Comparison of ENCODE assay signal across 7 mouse cellular contexts in genomic region chr4:119903328-119903727, GRCm38 (mm10).
DNase-seq lines count a peak whose midpoint lies in the region; ATAC-seq and TF ChIP-seq lines count a peak whose summit lies in the region.

No protein-coding gene starts in this region.

- no peak overlapping the region for H3K9ac ChIP-seq in kidney, postnatal 0 days (ENCODE audit: low read depth, low read length)
- no peak overlapping the region for H3K9ac ChIP-seq in CH12.LX (ENCODE audit: insufficient read depth, low read depth)
- H3K9ac ChIP-seq in lung, embryonic 16.5 days (ENCODE audit: low read length) = no peak overlapping the region
- H3K9ac ChIP-seq in hindbrain, embryonic 11.5 days (ENCODE audit: low read depth, low read length) = no peak overlapping the region

- H3K36me3 ChIP-seq in kidney, postnatal 0 days (ENCODE audit: insufficient read depth, low read length) = no peaks in the 10 kb centered on the region
- no peaks in the 10 kb centered on the region for H3K36me3 ChIP-seq in CH12.LX (replicated peaks in 1 of 2; ENCODE audit: control insufficient read depth in 1 of 2, insufficient read depth in 1 of 2, low read length in 1 of 2)
- no peaks in the 10 kb centered on the region for H3K36me3 ChIP-seq in lung, embryonic 16.5 days (ENCODE audit: control insufficient read depth, insufficient read depth, low read length)
- H3K36me3 ChIP-seq in embryonic facial prominence, embryonic 10.5 days (replicated peaks) = no peaks in the 10 kb centered on the region
- no peaks in the 10 kb centered on the region for H3K36me3 ChIP-seq in hindbrain, embryonic 11.5 days (ENCODE audit: control insufficient read depth, insufficient read depth, low read length)

- H3K4me3 ChIP-seq in kidney, postnatal 0 days (replicated peaks; ENCODE audit: low read depth, low read length) = no peak overlapping the region
- no peak overlapping the region for H3K4me3 ChIP-seq in CH12.LX (replicated peaks in 1 of 3; ENCODE audit: low read depth in 2 of 3, low read length in 2 of 3, poor library complexity in 1 of 3)
- no peak overlapping the region for H3K4me3 ChIP-seq in lung, embryonic 16.5 days (ENCODE audit: low read length)
- H3K4me3 ChIP-seq in embryonic facial prominence, embryonic 10.5 days = no peak overlapping the region
- H3K4me3 ChIP-seq in hindbrain, embryonic 11.5 days (ENCODE audit: low read depth, low read length) = no peak overlapping the region

- H3K9me3 ChIP-seq in kidney, postnatal 0 days (replicated peaks; ENCODE audit: low read length) = no peaks in the 10 kb centered on the region
- no peaks in the 10 kb centered on the region for H3K9me3 ChIP-seq in CH12.LX (replicated peaks; ENCODE audit: low read length)
- no peaks in the 10 kb centered on the region for H3K9me3 ChIP-seq in lung, embryonic 16.5 days (ENCODE audit: control insufficient read depth, low read length)
- H3K9me3 ChIP-seq in embryonic facial prominence, embryonic 10.5 days = no peaks in the 10 kb centered on the region
- no peaks in the 10 kb centered on the region for H3K9me3 ChIP-seq in hindbrain, embryonic 11.5 days (ENCODE audit: control insufficient read depth, low read length)

- H3K4me2 ChIP-seq in kidney, postnatal 0 days (ENCODE audit: low read length) = no peak overlapping the region
- no peak overlapping the region for H3K4me2 ChIP-seq in CH12.LX (ENCODE audit: insufficient read depth, low read depth, poor library complexity, severe bottlenecking)
- H3K4me2 ChIP-seq in lung, embryonic 16.5 days (ENCODE audit: low read depth, low read length) = no peak overlapping the region
- H3K4me2 ChIP-seq in hindbrain, embryonic 11.5 days (replicated peaks; ENCODE audit: low read depth, low read length) = no peak overlapping the region

- TF ChIP-seq POLR2A in CH12.LX (IDR thresholded peaks at IDR 0.05; ENCODE audit: low read depth, low read length) = no peak

- no peak overlapping the region for H3K27ac ChIP-seq in kidney, postnatal 0 days
- no peak overlapping the region for H3K27ac ChIP-seq in CH12.LX (ENCODE audit: insufficient read depth, low read depth)
- no peak overlapping the region for H3K27ac ChIP-seq in lung, embryonic 16.5 days (ENCODE audit: low read length)
- H3K27ac ChIP-seq in embryonic facial prominence, embryonic 10.5 days (replicated peaks) = no peak overlapping the region
- H3K27ac ChIP-seq in hindbrain, embryonic 11.5 days (ENCODE audit: low read depth, low read length) = no peak overlapping the region

- TF ChIP-seq CTCF in kidney, postnatal 0 days (IDR thresholded peaks at IDR 0.05; ENCODE audit: low read depth) = peak; percentile 6; the same call in 1 of the 2 replicates
- TF ChIP-seq CTCF in CH12.LX (conservative IDR thresholded peaks at IDR 0.05 in 1 of 2, IDR thresholded peaks at IDR 0.05 in 1 of 2; ENCODE audit: low read depth in 2 of 2, low read length in 2 of 2) = peak in 1 of 2 experiments; percentile 28; a peak in 2 of 4 replicates

- dilution Hi-C loops in CH12.LX (cut with MboI; ENCODE audit: extremely low pct_ligation_motif_present, extremely low pct_unique_long_range_greater_than_20kb, low sequenced_read_pairs) = no loop called here

- in situ Hi-C loops in CH12.LX (cut with MboI; ENCODE audit: low pct_ligation_motif_present, low pct_unique_long_range_greater_than_20kb, low sequenced_read_pairs) = no loop called here

- no peak for ATAC-seq in kidney, postnatal 0 days (replicated peaks; ENCODE audit: low FRiP score, low read depth)
- ATAC-seq in lung, embryonic 16.5 days (ENCODE audit: low read depth) = 0 out of 2 replicates have a peak, but pooled peaks have one; percentile 23
- ATAC-seq in hindbrain, embryonic 11.5 days (ENCODE audit: low FRiP score) = no peak

- no peak for TF ChIP-seq EP300 in CH12.LX (IDR thresholded peaks at IDR 0.05; ENCODE audit: low read length)

- no peak; the same call in 1 of the 2 replicates for TF ChIP-seq RAD21 in CH12.LX (IDR thresholded peaks at IDR 0.05; ENCODE audit: low read depth, low read length)

- H3K79me2 ChIP-seq in CH12.LX (replicated peaks; ENCODE audit: control insufficient read depth, extremely low read depth, insufficient read depth, poor library complexity, severe bottlenecking) = no peaks in the 10 kb centered on the region

- H3K27me3 ChIP-seq in kidney, postnatal 0 days (ENCODE audit: insufficient read depth, low read length) = no peaks in the 10 kb centered on the region
- no peaks in the 10 kb centered on the region for H3K27me3 ChIP-seq in CH12.LX (replicated peaks)
- H3K27me3 ChIP-seq in lung, embryonic 16.5 days (ENCODE audit: control insufficient read depth, insufficient read depth, low read depth, low read length) = no peaks in the 10 kb centered on the region
- H3K27me3 ChIP-seq in embryonic facial prominence, embryonic 10.5 days (replicated peaks; ENCODE audit: low read depth, poor library complexity, severe bottlenecking) = no peaks in the 10 kb centered on the region
- H3K27me3 ChIP-seq in hindbrain, embryonic 11.5 days (ENCODE audit: control insufficient read depth, insufficient read depth, low read length) = no peaks in the 10 kb centered on the region

- DNase-seq in kidney, postnatal 0 days (ENCODE audit: low spot score) = no peak
- no peak for DNase-seq in kidney, adult 9 months
- DNase-seq in CH12.LX (ENCODE audit: extremely low read depth) = no peak
- peak; percentile 43 for DNase-seq in NIH3T3 (ENCODE audit: low read depth)
- no peak for DNase-seq in embryonic facial prominence, embryonic 10.5 days (ENCODE audit: low spot score)
- no peak for DNase-seq in hindbrain, embryonic 11.5 days (ENCODE audit: low spot score)

- H3K4me1 ChIP-seq in kidney, postnatal 0 days (replicated peaks; ENCODE audit: insufficient read depth, low read length) = no peaks in the 10 kb centered on the region
- H3K4me1 ChIP-seq in CH12.LX (ENCODE audit: control insufficient read depth in 1 of 2, insufficient read depth in 2 of 2) = peaks cover 7 to 8% of the 10 kb centered on the region in 2 experiments
- peaks cover 12% of the 10 kb centered on the region for H3K4me1 ChIP-seq in lung, embryonic 16.5 days (replicated peaks; ENCODE audit: control insufficient read depth, insufficient read depth, low read length)
- no peaks in the 10 kb centered on the region for H3K4me1 ChIP-seq in embryonic facial prominence, embryonic 10.5 days
- no peaks in the 10 kb centered on the region for H3K4me1 ChIP-seq in hindbrain, embryonic 11.5 days (replicated peaks; ENCODE audit: control insufficient read depth, insufficient read depth, low read length)

TF ChIP-seq in CH12.LX, 34 proteins besides CTCF, POLR2A, EP300 and RAD21:
- TF ChIP-seq IRF4 (IDR thresholded peaks at IDR 0.05; ENCODE audit: low read depth, low read length) = no peak
- TF ChIP-seq SMC3 (IDR thresholded peaks at IDR 0.05; ENCODE audit: low read depth, low read length) = peak; percentile 17; the same call in 1 of the 2 replicates
